Mouse (Mus musculus) left cerebral cortex, postnatal 25 days (tissue): ENCODE results near the gene Ifna5. TPM values are rescaled to one million over a fixed set of nuclear protein-coding genes. Genes with fewer than 3 reads are reported as not detected.
A peak's percentile ranks its signal among the peaks of the same experiment; 100 is the strongest.

ENCODE experiments used
- DNase-seq, 2 experiments: peaks; one replicate each; pipeline ENCODE4 v3.0.0; 2022; ENCODE audit warnings: low spot score in 2 of 2, mixed read lengths in 1 of 2
- intact Hi-C: fragments of 180-260 bp; cut with DNase I; formaldehyde crosslinking; loops from one replicate; pipeline ENCODE4 v1.15.1; 2025
- total RNA-seq, 2 experiments: library from RNA; stranded (reverse); gene quantifications; 2 replicates each; pipeline ENCODE4 v1.2.3; 2021

Ifna5 gene
- total RNA-seq, 2 experiments from 2014 or later: not detected

- no peak for DNase-seq
- intact Hi-C loops: no loop called here
Measured at GRCm38 (mm10) chr4:88851026-88851763, 15.9 kb downstream of the Ifna5 start.

GRCm38 (mm10) chr4:88859214-88859613, 23.9 kb downstream of the Ifna5 start:
- intact Hi-C loops: no loop called here
- DNase-seq: no peak

DNA sequence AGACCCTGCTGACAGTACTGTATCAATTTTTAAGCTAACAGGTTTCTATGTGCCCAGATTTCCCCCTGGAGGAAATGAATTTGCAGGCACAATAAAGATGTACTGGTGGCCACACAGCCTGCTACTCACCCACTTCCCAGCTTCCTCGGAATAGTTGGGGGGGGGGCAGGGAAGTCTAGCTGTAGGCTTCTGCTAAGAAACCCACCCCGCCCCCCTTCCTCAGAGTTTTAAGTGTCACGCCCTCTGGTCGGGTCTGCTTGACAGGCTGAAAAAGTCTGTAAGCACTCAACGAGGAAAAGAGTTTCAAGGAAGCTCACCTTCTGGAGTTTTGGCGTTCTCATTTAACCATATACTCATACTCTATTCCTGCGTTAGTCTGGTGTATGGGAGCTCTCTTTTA, 28.0 kb downstream of the Ifna5 start:
- no peak for DNase-seq
- intact Hi-C loops: no loop called here

DNA sequence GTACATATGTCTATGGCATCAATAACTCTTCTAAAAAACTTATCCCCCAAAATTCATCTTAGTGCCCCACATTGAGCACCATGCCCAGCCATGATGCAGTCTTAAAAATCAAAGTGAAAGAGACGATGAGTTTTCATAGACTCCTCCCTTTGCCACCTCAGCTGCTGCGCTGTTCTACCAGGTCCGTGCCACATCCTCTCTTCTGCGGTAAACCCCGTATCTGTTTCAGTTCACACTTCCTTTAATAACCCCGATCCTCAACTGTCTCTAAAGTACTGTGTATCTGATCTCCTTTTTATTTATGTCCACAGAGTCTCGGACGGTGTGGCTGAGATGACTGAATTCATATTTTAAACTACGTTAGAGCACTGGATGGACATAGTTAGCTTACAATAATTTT, 29.3 kb downstream of the Ifna5 start:
- intact Hi-C loops: no loop called here
- no peak for DNase-seq

DNA sequence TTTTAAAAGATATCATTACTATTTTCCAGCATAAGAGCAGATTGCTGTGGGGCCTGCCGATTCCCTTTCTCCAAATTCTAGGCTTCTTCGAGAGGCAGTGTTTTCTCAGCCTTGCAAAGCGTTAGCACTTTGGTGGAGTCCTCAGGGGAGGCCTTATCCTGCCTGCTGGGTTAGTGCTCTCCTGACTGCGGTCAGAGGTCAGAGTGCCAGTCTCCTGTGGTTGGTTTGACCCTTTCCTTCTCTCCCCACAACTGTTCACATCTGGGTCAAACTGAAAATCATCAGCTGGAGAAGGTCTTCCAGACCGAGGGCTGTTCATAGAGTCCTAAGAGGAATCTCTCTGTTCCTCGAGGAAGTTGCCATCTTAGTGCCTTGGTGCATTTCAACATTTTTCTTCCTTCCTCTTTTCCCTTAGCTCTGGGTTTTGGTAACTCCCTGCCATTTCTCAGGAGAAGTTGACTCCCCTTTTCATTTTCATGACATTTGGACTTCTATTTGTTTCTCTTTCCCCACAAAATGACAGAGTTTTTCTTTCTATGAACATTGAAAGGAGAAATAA, 29.8 kb downstream of the Ifna5 start:
- no peak for DNase-seq
- intact Hi-C loops: no loop called here

DNA sequence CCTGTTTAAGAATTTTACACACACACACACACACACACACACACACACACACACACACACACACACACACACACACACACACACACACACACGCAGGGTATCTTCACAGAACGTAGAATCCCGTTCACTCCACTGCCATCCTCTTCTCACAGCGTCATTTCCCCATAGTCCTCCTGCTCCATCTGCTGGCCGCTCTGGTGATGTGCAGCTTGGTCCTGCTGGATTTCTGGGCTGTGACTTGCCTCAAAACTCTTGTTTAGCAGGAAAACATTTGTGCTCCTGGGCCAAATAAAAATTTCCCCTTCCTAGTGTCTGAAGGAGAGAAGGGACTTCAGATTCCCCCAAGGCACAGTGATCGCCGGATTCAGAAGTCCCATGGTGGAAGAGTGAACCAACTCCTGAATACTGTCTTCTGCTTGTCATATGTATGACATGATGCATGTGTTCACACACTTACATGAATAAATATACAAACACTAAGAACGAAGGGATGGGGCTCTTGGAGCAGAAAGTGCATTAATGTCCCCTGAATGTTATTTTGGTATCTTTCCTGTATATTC, 32.1 kb downstream of the Ifna5 start:
- intact Hi-C loops: no loop called here
- peak; percentile 62 to 75 for DNase-seq

DNA sequence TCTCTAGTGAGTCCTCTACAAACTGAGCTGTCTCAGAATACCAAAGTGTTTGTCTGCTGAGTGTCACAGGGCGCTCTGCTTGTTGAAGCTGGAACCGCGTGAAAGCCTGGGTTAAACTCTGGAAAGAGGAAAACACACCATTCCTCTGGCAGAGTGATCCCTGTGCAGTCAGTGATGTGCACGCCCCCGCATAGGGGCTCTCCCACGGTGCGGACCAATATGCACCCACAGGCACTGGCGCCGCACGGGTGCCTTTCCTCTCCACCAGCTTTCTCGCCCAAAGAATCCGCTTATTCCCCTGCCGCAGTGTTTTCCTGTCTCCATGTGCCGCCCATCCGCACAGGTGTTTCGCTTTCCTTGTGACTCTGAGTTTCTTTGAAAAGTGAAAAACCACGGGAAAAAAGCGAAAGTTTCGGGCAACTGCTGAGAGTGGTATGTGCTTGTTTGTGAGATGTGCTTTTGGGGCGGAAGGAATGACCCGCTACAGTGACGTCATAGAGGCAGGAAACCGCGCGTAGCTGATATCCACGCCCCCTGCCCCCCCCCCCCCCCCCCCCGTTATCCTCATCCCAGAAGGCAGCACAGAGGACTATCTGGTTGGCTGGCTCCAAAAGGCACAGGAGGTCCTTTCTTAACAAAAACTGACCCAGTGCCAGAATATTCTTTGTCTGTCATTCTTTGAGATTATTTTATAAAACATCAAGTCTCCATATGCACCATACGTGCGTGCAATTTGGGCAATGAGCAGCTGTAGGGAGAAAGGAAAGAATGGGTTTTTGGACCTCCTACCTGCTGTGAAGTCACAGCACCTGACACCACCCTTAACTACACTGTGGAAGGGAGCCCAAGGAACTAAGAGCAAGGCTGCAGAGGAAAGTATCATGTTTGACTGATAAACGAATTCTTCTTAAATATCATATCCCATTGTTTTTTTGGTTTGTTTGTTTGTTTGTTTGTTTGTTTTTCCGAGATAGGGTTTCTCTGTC, 32.9 kb downstream of the Ifna5 start:
- intact Hi-C loops: no loop called here

DNA sequence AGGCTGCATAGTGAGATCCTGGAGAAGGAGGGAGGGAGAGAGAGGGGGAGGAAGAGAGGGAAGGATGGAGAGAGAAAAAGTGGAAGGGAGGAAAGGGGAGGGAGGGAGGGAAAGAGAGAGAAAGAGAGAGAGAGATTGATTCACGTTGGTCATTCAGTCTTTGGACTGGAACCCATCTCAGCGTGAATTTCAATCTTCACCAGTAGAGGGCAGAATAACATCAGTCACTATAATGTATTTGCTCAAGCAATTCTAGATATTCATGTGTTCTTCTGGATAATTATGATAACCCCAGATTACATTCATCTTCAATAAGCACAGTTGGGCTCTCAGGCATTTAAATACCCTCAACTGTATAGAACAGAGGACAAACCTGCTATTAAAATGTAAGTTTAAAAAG, 37.4 kb downstream of the Ifna5 start:
- intact Hi-C loops: loop anchor here (1.0 to 10.0 kb wide), 2 partner anchors 257 to 652 kb away; no protein-coding TSS in a partner anchor
- DNase-seq: peak; percentile 18 to 46

More for the DNA sequence above, 32.9 kb downstream of the Ifna5 start:
- DNase-seq: peak; percentile 3 to 15

- intact Hi-C loops: loop anchor here (10.0 kb wide), 1 partner anchor 649 kb away; no protein-coding TSS in a partner anchor
- no peak for DNase-seq
Measured at GRCm38 (mm10) chr4:88875435-88876095, 40.2 kb downstream of the Ifna5 start.

DNA sequence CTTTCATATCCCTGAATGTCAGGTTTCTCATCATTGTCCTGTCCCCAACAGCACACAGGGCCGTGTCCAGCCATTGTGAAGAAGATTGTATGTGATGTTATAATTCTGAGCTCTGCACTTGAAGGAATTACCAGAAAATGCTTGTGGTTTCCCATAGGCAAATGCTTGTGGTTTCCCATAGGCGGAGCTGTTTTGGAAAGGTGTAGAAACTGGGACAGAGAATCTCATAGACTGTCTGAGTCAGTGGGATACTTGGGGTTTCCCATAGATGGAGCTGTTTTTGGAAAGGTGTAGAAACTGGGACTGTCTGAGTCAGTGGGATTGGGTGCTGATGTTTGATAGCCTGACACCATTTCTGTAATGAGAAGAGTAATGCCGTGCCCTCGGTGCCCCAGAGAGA, 41.2 kb downstream of the Ifna5 start:
- DNase-seq: no peak
- intact Hi-C loops: loop anchor here (10.0 kb wide), 1 partner anchor 648 kb away; no protein-coding TSS in a partner anchor

GRCm38 (mm10) chr4:88878246-88878645, 42.9 kb downstream of the Ifna5 start:
- intact Hi-C loops: loop anchor here (10.0 kb wide), 1 partner anchor 647 kb away; no protein-coding TSS in a partner anchor
- no peak for DNase-seq

- no peak for DNase-seq
- intact Hi-C loops: loop anchor here (10.0 kb wide), 1 partner anchor 646 kb away; no protein-coding TSS in a partner anchor
Measured at GRCm38 (mm10) chr4:88878772-88879171, 43.4 kb downstream of the Ifna5 start.

- intact Hi-C loops: no loop called here
- no peak for DNase-seq
Measured at GRCm38 (mm10) chr4:88880101-88880500, 44.8 kb downstream of the Ifna5 start, which contains the start of gene Ifne. Gene Ifne (minus strand): TSS chr4:88880201.

Other genes starting within 250 kb of the Ifna5 start
- not detected for gene Ifna9, start 243.1 kb upstream of the Ifna5 start, total RNA-seq
- gene Ifna12, start 232.1 kb upstream of the Ifna5 start, total RNA-seq: not detected
- not detected for gene C87499, start 201.1 kb upstream of the Ifna5 start, total RNA-seq
- not detected for gene Ifna13, start 191.1 kb upstream of the Ifna5 start, total RNA-seq
- gene Ifna16, start 158.6 kb upstream of the Ifna5 start, total RNA-seq: not detected
- gene Ifna2, start 151.6 kb upstream of the Ifna5 start, total RNA-seq: not detected
- not detected for gene Ifnab, start 144.2 kb upstream of the Ifna5 start, total RNA-seq
- 1 to 10 TPM; 1.2 to 1.4 TPM for gene Gm26566, start 113.7 kb upstream of the Ifna5 start, total RNA-seq
- gene Klhl9, start 113.1 kb upstream of the Ifna5 start, total RNA-seq: 100 to 1,000 TPM; 104 to 108 TPM
- gene Gm13271, start 80.7 kb upstream of the Ifna5 start, total RNA-seq: not detected
- gene Gm13283, start 75.4 kb upstream of the Ifna5 start, total RNA-seq: not detected
- not detected for gene Gm13290, start 61.7 kb upstream of the Ifna5 start, total RNA-seq
- gene Gm13289, start 58.6 kb upstream of the Ifna5 start, total RNA-seq: not detected
- gene Gm13272, start 55.7 kb upstream of the Ifna5 start, total RNA-seq: not detected
- gene Ifnz, start 53.4 kb upstream of the Ifna5 start, total RNA-seq: not detected
- not detected for gene Gm13276, start 49.8 kb upstream of the Ifna5 start, total RNA-seq
- gene Gm13277, start 46.9 kb upstream of the Ifna5 start, total RNA-seq: not detected
- not detected for gene Gm13278, start 44.0 kb upstream of the Ifna5 start, total RNA-seq
- gene Gm13275, start 41.0 kb upstream of the Ifna5 start, total RNA-seq: not detected
- not detected for gene Gm13279, start 38.1 kb upstream of the Ifna5 start, total RNA-seq
- not detected for gene Gm13285, start 35.9 kb upstream of the Ifna5 start, total RNA-seq
- gene Gm13287, start 32.3 kb upstream of the Ifna5 start, total RNA-seq: not detected
- not detected for gene Gm13288, start 30.0 kb upstream of the Ifna5 start, total RNA-seq
- not detected for gene Ifna7, start 19.3 kb upstream of the Ifna5 start, total RNA-seq
- not detected for gene Ifna11, start 15.6 kb upstream of the Ifna5 start, total RNA-seq
- not detected for gene Ifna6, start 8.1 kb upstream of the Ifna5 start, total RNA-seq
- gene Ifna4, start 6.3 kb downstream of the Ifna5 start, total RNA-seq: not detected
- gene Ifna1, start 14.6 kb downstream of the Ifna5 start, total RNA-seq: not detected
- gene Ifne, start 44.7 kb downstream of the Ifna5 start, total RNA-seq: not detected